Comparison of ENCODE assay signal across 28 mouse cellular contexts in genomic region chr1:134231681-134232080, GRCm38 (mm10). TPM values are rescaled to one million over a fixed set of nuclear protein-coding genes. Genes with fewer than 3 reads are reported as not detected.
DNase-seq lines count a peak whose midpoint lies in the region; ATAC-seq and TF ChIP-seq lines count a peak whose summit lies in the region.
"Had no signal": no experiment of that assay in that cellular context is flagged by ENCODE, and none has a peak within 500 bp of the region (broad histone marks: within the 10 kb centered on the region; RNA-seq: fewer than 3 reads in every experiment).

No protein-coding gene starts in this region.

- DNase-seq in adrenal gland, adult 8-10 months, result peak; percentile 3
- no peak for DNase-seq in adrenal gland, postnatal 36 days
- DNase-seq in cerebellum, adult 9-11 months, result peak; percentile 49
- DNase-seq in cerebellum, adult 11 months, result no peak
- no peak for DNase-seq in layer of hippocampus, adult 2 months (ENCODE audit: low spot score in 2 of 2)
- no peak for DNase-seq in layer of hippocampus, postnatal 10 days (ENCODE audit: low spot score in 2 of 2)
- DNase-seq in gastrocnemius, postnatal 25 days, result no peak
- DNase-seq: gastrocnemius, adult 2 months; kidney, adult 2 months; lung, embryonic 14.5 days; thymus, adult 2 months; thymus, postnatal 36 days had no signal

- peak overlapping the region; percentile 96; the same call in 1 of the 2 replicates for H3K27ac ChIP-seq in layer of hippocampus, adult 2 months
- H3K27ac ChIP-seq: gastrocnemius, adult 2 months; hindbrain, embryonic 12.5 days; limb, embryonic 12.5 days; liver, embryonic 15.5 days; neural tube, embryonic 12.5 days had no signal

- ATAC-seq in megakaryocyte-erythroid progenitor cell, adult 5-6 weeks (replicated peaks; ENCODE audit: low FRiP score, low TSS enrichment, poor library complexity, severe bottlenecking), result 0 out of 2 replicates have a peak, but pooled peaks have one; percentile 9
- ATAC-seq: forebrain, embryonic 16.5 days; hindbrain, postnatal 0 days; midbrain, embryonic 16.5 days had no signal

- H3K4me3 ChIP-seq in layer of hippocampus, adult 2 months, result peak overlapping the region; percentile 66
- H3K4me3 ChIP-seq: erythroblast, embryonic 14.5 days; gastrocnemius, adult 2 months; hindbrain, embryonic 12.5 days; intestine, embryonic 15.5 days; limb, embryonic 12.5 days; liver, embryonic 15.5 days; neural tube, embryonic 12.5 days had no signal

- no peak for TF ChIP-seq CTCF in layer of hippocampus, adult 2 months (conservative IDR thresholded peaks at IDR 0.05)

RNA-seq across cellular contexts. Expression of gene Adora1, which starts 3.5 kb away (rescaled TPM):
- 100 to 1,000 TPM; 162 to 296 (median 242) TPM for total RNA-seq in adrenal gland, adult 8-10 months (2022)
- total RNA-seq in adrenal gland, postnatal 36 days (2021), result 100 to 1,000 TPM; 110 to 137 TPM
- 100 to 1,000 TPM; 202 to 221 TPM for total RNA-seq in layer of hippocampus, adult 2 months (2021)
- 100 to 1,000 TPM; 162 to 169 TPM for total RNA-seq in layer of hippocampus, postnatal 10 days (2021)
- total RNA-seq in megakaryocyte-erythroid progenitor cell, adult 5-6 weeks (2014; fragmentation: Nextera tagmentation), result not detected in 2 replicates
- total RNA-seq in megakaryocyte-erythroid progenitor cell, adult 5-6 weeks (2017), result not detected in 2 replicates
- 1 to 10 TPM in 1 of 2 experiments, under 1 TPM in 1; 0.49 to 2.7 TPM for total RNA-seq in gastrocnemius, postnatal 25 days (2021)
- total RNA-seq: megakaryocyte progenitor cell, adult 5-6 weeks had no signal

RNA-seq across cellular contexts. Expression of gene Mybph, which starts 38.4 kb away (rescaled TPM):
- total RNA-seq in adrenal gland, adult 8-10 months (2022), result under 1 TPM in 2 of 4 experiments, not detected in 2; 0.17 to 0.24 TPM
- total RNA-seq in adrenal gland, postnatal 36 days (2021), result under 1 TPM in 1 of 2 experiments, not detected in 1; 0.13 TPM
- total RNA-seq in layer of hippocampus, adult 2 months (2021), result not detected
- not detected for total RNA-seq in layer of hippocampus, postnatal 10 days (2021)
- not detected in 2 replicates for total RNA-seq in megakaryocyte-erythroid progenitor cell, adult 5-6 weeks (2014; fragmentation: Nextera tagmentation)
- not detected in 2 replicates for total RNA-seq in megakaryocyte-erythroid progenitor cell, adult 5-6 weeks (2017)
- 100 to 1,000 TPM; 335 to 488 TPM for total RNA-seq in gastrocnemius, postnatal 25 days (2021)
- total RNA-seq: hindbrain, postnatal 0 days; left cerebral cortex, postnatal 14 days; liver, adult 2 months had no signal

RNA-seq across cellular contexts. Expression of gene Chil1, which starts 49.7 kb away (rescaled TPM):
- 1 to 10 TPM in 3 of 4 experiments, under 1 TPM in 1; 0.74 to 1.6 (median 1.3) TPM for total RNA-seq in adrenal gland, adult 8-10 months (2022)
- 1 to 10 TPM; 1.3 to 1.7 TPM for total RNA-seq in adrenal gland, postnatal 36 days (2021)
- 10 to 100 TPM; 11.1 to 12.4 TPM for total RNA-seq in layer of hippocampus, adult 2 months (2021)
- 1 to 10 TPM; 5.4 to 6.5 TPM for total RNA-seq in layer of hippocampus, postnatal 10 days (2021)
- total RNA-seq in megakaryocyte-erythroid progenitor cell, adult 5-6 weeks (2014; fragmentation: Nextera tagmentation), result 0.77 TPM in 1 of 2 replicates, not detected in the other
- 0.84 and 2.4 TPM in 2 replicates for total RNA-seq in megakaryocyte-erythroid progenitor cell, adult 5-6 weeks (2017)
- total RNA-seq in gastrocnemius, postnatal 25 days (2021), result 1 to 10 TPM in 1 of 2 experiments, under 1 TPM in 1; 0.91 to 1.7 TPM
- total RNA-seq: G1E had no signal

RNA-seq across cellular contexts. Expression of gene Myog, which starts 58.1 kb away (rescaled TPM):
- not detected for total RNA-seq in adrenal gland, adult 8-10 months (2022)
- not detected for total RNA-seq in adrenal gland, postnatal 36 days (2021)
- not detected for total RNA-seq in layer of hippocampus, adult 2 months (2021)
- total RNA-seq in layer of hippocampus, postnatal 10 days (2021), result not detected
- total RNA-seq in megakaryocyte-erythroid progenitor cell, adult 5-6 weeks (2014; fragmentation: Nextera tagmentation), result not detected in 2 replicates
- not detected in 2 replicates for total RNA-seq in megakaryocyte-erythroid progenitor cell, adult 5-6 weeks (2017)
- 10 to 100 TPM; 16.2 to 26.0 TPM for total RNA-seq in gastrocnemius, postnatal 25 days (2021)
- total RNA-seq: G1E; heart, adult 8-10 months; heart, postnatal 10 days; left cerebral cortex, postnatal 14 days; liver, adult 2 months; megakaryocyte progenitor cell, adult 5-6 weeks had no signal

Comparison
In these comparisons a context has a peak if more than half of its experiments do, and no peak if none do; other contexts are left out.
1. DNase-seq: peak in adrenal gland, adult 8-10 months (single experiment) and cerebellum, adult 9-11 months (single experiment); none in adrenal gland, postnatal 36 days (0 of 2), cerebellum, adult 11 months (single experiment), layer of hippocampus, adult 2 months (0 of 2), layer of hippocampus, postnatal 10 days (0 of 2) and gastrocnemius, postnatal 25 days (single experiment).
2. RNA of gene Adora1, which starts 3.5 kb away (total RNA-seq): 162 to 296 TPM in adrenal gland, adult 8-10 months, 202 to 221 TPM in layer of hippocampus, adult 2 months, 162 to 169 TPM in layer of hippocampus, postnatal 10 days and 110 to 137 TPM in adrenal gland, postnatal 36 days; 0.49 to 2.7 TPM in gastrocnemius, postnatal 25 days and not detected in megakaryocyte-erythroid progenitor cell, adult 5-6 weeks; every median in the first group is over 10 times any median in the second.
3. RNA of gene Mybph, which starts 38.4 kb away (total RNA-seq): 335 to 488 TPM in gastrocnemius, postnatal 25 days; 0.17 to 0.24 TPM in adrenal gland, adult 8-10 months, not detected in layer of hippocampus, postnatal 10 days, 0.13 TPM in adrenal gland, postnatal 36 days, not detected in layer of hippocampus, adult 2 months and not detected in megakaryocyte-erythroid progenitor cell, adult 5-6 weeks; every median in the first group is over 100 times any median in the second.